Mouse (Mus musculus): ENCODE results near the gene Vps26a. TPM values are rescaled to one million over a fixed set of nuclear protein-coding genes. Genes with fewer than 3 reads are reported as not detected.
A peak's percentile ranks its signal among the peaks of the same experiment; 100 is the strongest.
"Not testable (repeated sequence)": the region's sequence is repeated elsewhere in the genome, so short reads cannot be mapped to it uniquely, and the experiment has no call there.

The Vps26a gene
- total and polyA plus RNA-seq, 2 experiments from 2014 or later, result 51.0 to 78.5 TPM

- H3K27ac ChIP-seq (ENCODE audit: low read depth), result no peak overlapping the region
- H3K27me3 ChIP-seq (ENCODE audit: control insufficient read depth, insufficient read depth, low read length), result no peaks in the 10 kb centered on the region
- H3K36me3 ChIP-seq (replicated peaks; ENCODE audit: control insufficient read depth, insufficient read depth, low read length), result peaks cover 14% of the 10 kb centered on the region; the same call in 1 of the 2 replicates
- ATAC-seq (ENCODE audit: insufficient read depth, low read depth), result no peak
- no peak for TF ChIP-seq CTCF (IDR thresholded peaks at IDR 0.05; ENCODE audit: low read depth)
- no peak for TF ChIP-seq EP300 (IDR thresholded peaks at IDR 0.05; ENCODE audit: low read depth)
- no peak overlapping the region for H3K9ac ChIP-seq (replicated peaks; ENCODE audit: low read depth, low read length)
- H3K4me1 ChIP-seq (ENCODE audit: control insufficient read depth, insufficient read depth), result no peaks in the 10 kb centered on the region
- H3K9me3 ChIP-seq (replicated peaks; ENCODE audit: control insufficient read depth, low read length), result no peaks in the 10 kb centered on the region
- WGBS, result 61% methylated on average over 2 of the region's 2 CpGs
- no peak for DNase-seq (ENCODE audit: low spot score)
- no peak overlapping the region for H3K4me2 ChIP-seq (ENCODE audit: low read depth, low read length)
- H3K4me3 ChIP-seq (ENCODE audit: low read depth, low read length), result no peak overlapping the region
Measured at GRCm38 (mm10) chr10:62476980-62477379, 9.6 kb downstream of the Vps26a start.

DNA sequence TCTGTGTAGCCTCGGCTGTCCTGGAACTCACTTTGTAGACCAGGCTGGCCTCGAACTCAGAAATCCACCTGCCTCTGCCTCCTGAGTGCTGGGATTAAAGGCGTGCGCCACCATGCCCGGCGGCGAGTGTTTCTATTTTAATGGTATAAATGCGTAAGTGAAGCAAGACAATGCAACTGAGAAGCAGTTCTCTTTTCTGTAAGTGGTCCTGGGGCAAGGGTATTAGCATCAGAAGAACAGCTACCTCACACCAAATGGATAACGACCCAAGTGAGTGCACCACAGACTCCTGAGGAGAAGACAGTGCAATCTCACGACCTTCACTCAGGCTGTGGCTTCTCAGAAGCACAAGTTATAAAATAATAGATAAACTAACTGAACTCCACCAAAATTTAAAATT lies 11.7 kb downstream of the Vps26a start:
- Histone ChIP-seq H3K27me3 (ENCODE audit: control insufficient read depth, insufficient read depth, low read length) (no peaks in the 10 kb centered on the region), H3K36me3 (replicated peaks; ENCODE audit: control insufficient read depth, insufficient read depth, low read length) (peaks cover 14% of the 10 kb centered on the region; the same call in 1 of the 2 replicates), H3K9me3 (replicated peaks; ENCODE audit: control insufficient read depth, low read length) (no peaks in the 10 kb centered on the region), H3K27ac (ENCODE audit: low read depth) (no peak overlapping the region), H3K4me1 (ENCODE audit: control insufficient read depth, insufficient read depth) (no peaks in the 10 kb centered on the region), H3K4me3 (ENCODE audit: low read depth, low read length) (no peak overlapping the region), H3K9ac (replicated peaks; ENCODE audit: low read depth, low read length) (no peak overlapping the region), H3K4me2 (ENCODE audit: low read depth, low read length) (no peak overlapping the region)
- ATAC-seq (ENCODE audit: insufficient read depth, low read depth) (no peak), DNase-seq (ENCODE audit: low spot score) (no peak)
- TF ChIP-seq EP300 (IDR thresholded peaks at IDR 0.05; ENCODE audit: low read depth) (no peak), CTCF (IDR thresholded peaks at IDR 0.05; ENCODE audit: low read depth) (no peak)
- WGBS, result 86% methylated on average over 10 of the region's 10 CpGs

DNA sequence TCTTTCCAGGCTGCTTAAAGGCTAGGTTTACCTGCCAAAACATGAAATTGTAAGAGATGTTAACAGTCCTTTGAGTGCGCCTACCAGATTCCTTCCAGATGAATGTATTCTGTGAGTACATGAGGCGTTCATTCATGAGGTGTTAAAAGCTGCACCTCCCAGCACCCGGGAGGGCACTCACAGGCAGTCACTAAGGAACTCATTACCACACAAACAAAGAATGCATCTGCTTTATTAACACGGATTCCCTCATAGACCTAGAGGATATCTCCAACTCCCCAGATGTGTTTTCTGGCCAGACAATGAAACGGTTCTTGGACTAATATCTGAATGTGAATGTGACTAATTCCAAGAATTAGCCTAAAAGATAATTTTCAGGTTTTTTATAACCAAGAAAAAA lies 15.5 kb downstream of the Vps26a start:
- peak; percentile 51; the same call in 1 of the 2 replicates for ATAC-seq (ENCODE audit: insufficient read depth, low read depth)
- H3K9ac ChIP-seq (replicated peaks; ENCODE audit: low read depth, low read length), result no peak overlapping the region
- H3K9me3 ChIP-seq (replicated peaks; ENCODE audit: control insufficient read depth, low read length), result no peaks in the 10 kb centered on the region
- H3K36me3 ChIP-seq (replicated peaks; ENCODE audit: control insufficient read depth, insufficient read depth, low read length), result peaks cover 11% of the 10 kb centered on the region
- H3K4me2 ChIP-seq (ENCODE audit: low read depth, low read length), result no peak overlapping the region
- 20% methylated on average over 5 of the region's 5 CpGs for WGBS
- peak; percentile 47 for DNase-seq (ENCODE audit: low spot score)
- no peak overlapping the region for H3K27ac ChIP-seq (ENCODE audit: low read depth)
- H3K27me3 ChIP-seq (ENCODE audit: control insufficient read depth, insufficient read depth, low read length), result no peaks in the 10 kb centered on the region
- no peak for TF ChIP-seq CTCF (IDR thresholded peaks at IDR 0.05; ENCODE audit: low read depth)
- no peak for TF ChIP-seq EP300 (IDR thresholded peaks at IDR 0.05; ENCODE audit: low read depth)
- no peaks in the 10 kb centered on the region for H3K4me1 ChIP-seq (ENCODE audit: control insufficient read depth, insufficient read depth)
- H3K4me3 ChIP-seq (ENCODE audit: low read depth, low read length), result no peak overlapping the region

DNA sequence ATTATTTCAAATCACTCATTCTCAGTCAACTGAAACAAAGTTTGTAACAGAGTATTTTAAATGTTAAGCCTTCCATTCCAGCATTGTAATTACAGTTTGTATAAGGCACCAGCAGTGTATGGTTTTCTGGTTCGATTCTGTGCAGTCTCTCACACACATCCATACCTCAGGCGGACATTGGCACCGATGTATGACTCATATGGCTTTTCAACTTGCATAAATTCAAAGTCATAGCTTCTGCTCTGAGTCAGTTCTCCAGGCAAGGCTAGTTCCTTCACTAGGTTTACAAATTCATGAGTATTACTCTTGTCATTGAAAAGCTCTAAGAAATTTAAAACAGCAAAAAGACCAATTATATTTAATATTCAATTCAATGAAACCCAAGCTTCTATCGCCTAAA lies 16.9 kb downstream of the Vps26a start:
- H3K9ac ChIP-seq (replicated peaks; ENCODE audit: low read depth, low read length), result no peak overlapping the region
- 81% methylated on average over 4 of the region's 4 CpGs for WGBS
- no peak for TF ChIP-seq EP300 (IDR thresholded peaks at IDR 0.05; ENCODE audit: low read depth)
- TF ChIP-seq CTCF (IDR thresholded peaks at IDR 0.05; ENCODE audit: low read depth), result no peak
- H3K27me3 ChIP-seq (ENCODE audit: control insufficient read depth, insufficient read depth, low read length), result no peaks in the 10 kb centered on the region
- ATAC-seq (ENCODE audit: insufficient read depth, low read depth) (no peak), DNase-seq (ENCODE audit: low spot score) (no peak)
- no peak overlapping the region for H3K4me2 ChIP-seq (ENCODE audit: low read depth, low read length)
- H3K4me3 ChIP-seq (ENCODE audit: low read depth, low read length), result no peak overlapping the region
- peaks cover 7% of the 10 kb centered on the region for H3K36me3 ChIP-seq (replicated peaks; ENCODE audit: control insufficient read depth, insufficient read depth, low read length)
- no peaks in the 10 kb centered on the region for H3K9me3 ChIP-seq (replicated peaks; ENCODE audit: control insufficient read depth, low read length)
- no peak overlapping the region for H3K27ac ChIP-seq (ENCODE audit: low read depth)
- no peaks in the 10 kb centered on the region for H3K4me1 ChIP-seq (ENCODE audit: control insufficient read depth, insufficient read depth)

DNA sequence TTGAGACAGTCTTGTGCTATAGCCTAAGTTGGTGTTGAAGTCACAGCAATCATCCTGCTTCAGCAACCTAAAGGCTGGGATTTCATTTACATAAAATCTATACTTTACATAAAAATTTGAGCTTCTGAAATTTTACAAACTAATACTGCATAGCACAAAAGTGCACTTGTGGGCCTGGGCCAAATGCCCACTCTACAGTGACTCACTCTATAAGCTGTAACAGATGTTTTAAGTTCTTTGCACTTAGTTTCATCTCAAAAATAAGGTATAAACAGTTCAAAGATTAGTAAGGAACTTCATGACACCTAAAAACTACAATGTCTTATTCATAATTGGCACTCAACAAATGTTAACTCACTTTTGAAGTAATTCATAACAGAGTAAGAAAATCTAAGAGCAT lies 25.3 kb downstream of the Vps26a start:
- Histone ChIP-seq H3K27ac (ENCODE audit: low read depth) (no peak overlapping the region), H3K4me1 (ENCODE audit: control insufficient read depth, insufficient read depth) (no peaks in the 10 kb centered on the region), H3K36me3 (replicated peaks; ENCODE audit: control insufficient read depth, insufficient read depth, low read length) (peaks cover 58% of the 10 kb centered on the region), H3K9ac (replicated peaks; ENCODE audit: low read depth, low read length) (no peak overlapping the region), H3K9me3 (replicated peaks; ENCODE audit: control insufficient read depth, low read length) (no peaks in the 10 kb centered on the region), H3K4me3 (ENCODE audit: low read depth, low read length) (no peak overlapping the region), H3K4me2 (ENCODE audit: low read depth, low read length) (no peak overlapping the region), H3K27me3 (ENCODE audit: control insufficient read depth, insufficient read depth, low read length) (no peaks in the 10 kb centered on the region)
- ATAC-seq (ENCODE audit: insufficient read depth, low read depth), result no peak
- DNase-seq (ENCODE audit: low spot score), result no peak
- TF ChIP-seq CTCF (IDR thresholded peaks at IDR 0.05; ENCODE audit: low read depth), result no peak
- no peak for TF ChIP-seq EP300 (IDR thresholded peaks at IDR 0.05; ENCODE audit: low read depth)

- DNase-seq (ENCODE audit: low spot score); H3K27ac ChIP-seq (ENCODE audit: low read depth); H3K9me3 ChIP-seq (replicated peaks; ENCODE audit: control insufficient read depth, low read length); H3K27me3 ChIP-seq (ENCODE audit: control insufficient read depth, insufficient read depth, low read length); H3K4me2 ChIP-seq (ENCODE audit: low read depth, low read length); ATAC-seq (ENCODE audit: insufficient read depth, low read depth); H3K4me3 ChIP-seq (ENCODE audit: low read depth, low read length); H3K9ac ChIP-seq (replicated peaks; ENCODE audit: low read depth, low read length); H3K4me1 ChIP-seq (ENCODE audit: control insufficient read depth, insufficient read depth): not testable (repeated sequence)
- H3K36me3 ChIP-seq (replicated peaks; ENCODE audit: control insufficient read depth, insufficient read depth, low read length), result peaks cover 25% of the 10 kb centered on the region
- WGBS, result 68% methylated on average over 11 of the region's 11 CpGs
Measured at GRCm38 (mm10) chr10:62452001-62452400, 34.6 kb downstream of the Vps26a start.

Data from heart, postnatal 0 days (tissue).